Mouse (Mus musculus): Measurements from ENCODE around the gene Epsti1.

GRCm38 (mm10) chr14:77886376-77886775 lies 17.7 kb upstream of the Epsti1 start:
- TF ChIP-seq POLR2A (IDR thresholded peaks at IDR 0.05; ENCODE audit: insufficient read depth, low read depth, low read length): no peak
- no peak for TF ChIP-seq CTCF (IDR thresholded peaks at IDR 0.05; ENCODE audit: insufficient read depth, low read depth, low read length)

Data from olfactory bulb, adult 2 months (tissue).